Mouse (Mus musculus) stomach, postnatal 0 days (tissue): ENCODE data around the gene Kl.

Experiments used
- CTCF ChIP-seq: IDR thresholded peaks from 2 replicates; pipeline ENCODE4 v1.5.1; 2016; ENCODE audit warnings: antibody characterized with exemption, low read depth, mild to moderate bottlenecking, moderate library complexity
- EP300 ChIP-seq: optimal IDR thresholded peaks from 2 replicates; pipeline ENCODE3; 2016; ENCODE audit warnings: antibody characterized with exemption

- TF ChIP-seq EP300 (no peak), CTCF (no peak)
Observed at GRCm38 (mm10) chr5:150971126-150971525, 18.7 kb downstream of the Kl start.
